In genomic region chr2:152933614-152934013, GRCm38 (mm10) we compare ENCODE assay signal across 8 mouse cellular contexts. TPM values are rescaled to one million over a fixed set of nuclear protein-coding genes. Genes with fewer than 3 reads are reported as not detected.
DNase-seq lines count a peak whose midpoint lies in the region; ATAC-seq and TF ChIP-seq lines count a peak whose summit lies in the region.

No protein-coding gene starts in this region.

- no peak overlapping the region for H3K4me2 ChIP-seq in heart, embryonic 12.5 days
- H3K4me2 ChIP-seq in kidney, embryonic 14.5 days (replicated peaks; ENCODE audit: low read depth, low read length): no peak overlapping the region
- H3K4me2 ChIP-seq in forebrain, embryonic 15.5 days (replicated peaks): no peak overlapping the region

- H3K79me2 ChIP-seq in heart, adult 2 months (replicated peaks; ENCODE audit: control insufficient read depth, insufficient read depth, low read length): no peaks in the 10 kb centered on the region

- intact Hi-C loops in heart, adult 2 months (cut with DNase I): loop anchor here (1.0 kb wide), 1 partner anchor 19 kb away; no protein-coding TSS in a partner anchor

- H3K27ac ChIP-seq in heart, adult 2 months: no peak overlapping the region
- H3K27ac ChIP-seq in heart, embryonic 12.5 days (ENCODE audit: poor library complexity, severe bottlenecking): no peak overlapping the region
- H3K27ac ChIP-seq in embryonic facial prominence, embryonic 10.5 days (replicated peaks): peak overlapping the region; percentile 10; the same call in 1 of the 2 replicates
- peak overlapping the region; percentile 32; the same call in 1 of the 2 replicates for H3K27ac ChIP-seq in kidney, embryonic 14.5 days (ENCODE audit: low read depth, low read length)
- H3K27ac ChIP-seq in forebrain, embryonic 15.5 days (replicated peaks): no peak overlapping the region

- H3K36me3 ChIP-seq in heart, adult 2 months (ENCODE audit: control insufficient read depth, insufficient read depth, low read length): no peaks in the 10 kb centered on the region
- no peaks in the 10 kb centered on the region for H3K36me3 ChIP-seq in heart, embryonic 12.5 days
- no peaks in the 10 kb centered on the region for H3K36me3 ChIP-seq in embryonic facial prominence, embryonic 10.5 days (replicated peaks)
- no peaks in the 10 kb centered on the region for H3K36me3 ChIP-seq in kidney, embryonic 14.5 days (ENCODE audit: control insufficient read depth, insufficient read depth, low read length)
- H3K36me3 ChIP-seq in forebrain, embryonic 15.5 days: no peaks in the 10 kb centered on the region

- peak; percentile 64; the same call in 1 of the 2 replicates for TF ChIP-seq EP300 in heart, adult 2 months (IDR thresholded peaks at IDR 0.05; ENCODE audit: insufficient read depth, low read depth, low read length)

- H3K9me3 ChIP-seq in heart, embryonic 12.5 days (replicated peaks): no peaks in the 10 kb centered on the region
- no peaks in the 10 kb centered on the region for H3K9me3 ChIP-seq in embryonic facial prominence, embryonic 10.5 days
- no peaks in the 10 kb centered on the region for H3K9me3 ChIP-seq in kidney, embryonic 14.5 days (ENCODE audit: control insufficient read depth, low read length)
- H3K9me3 ChIP-seq in forebrain, embryonic 15.5 days: no peaks in the 10 kb centered on the region

- H3K9ac ChIP-seq in heart, adult 2 months (ENCODE audit: low read depth, low read length): no peak overlapping the region
- no peak overlapping the region for H3K9ac ChIP-seq in heart, embryonic 12.5 days
- no peak overlapping the region for H3K9ac ChIP-seq in kidney, embryonic 14.5 days (ENCODE audit: low read depth, low read length)
- no peak overlapping the region for H3K9ac ChIP-seq in forebrain, embryonic 15.5 days (replicated peaks)

- peak; percentile 88 for TF ChIP-seq CTCF in heart, adult 2 months (IDR thresholded peaks at IDR 0.05)

- TF ChIP-seq POLR2A in heart, adult 2 months (IDR thresholded peaks at IDR 0.05; ENCODE audit: insufficient read depth, low read depth, low read length): no peak

- no peaks in the 10 kb centered on the region for H3K27me3 ChIP-seq in heart, adult 2 months (ENCODE audit: control insufficient read depth, insufficient read depth, low read length)
- peaks cover 49% of the 10 kb centered on the region for H3K27me3 ChIP-seq in heart, embryonic 12.5 days (replicated peaks)
- H3K27me3 ChIP-seq in embryonic facial prominence, embryonic 10.5 days (replicated peaks; ENCODE audit: low read depth, poor library complexity, severe bottlenecking): peaks cover 28% of the 10 kb centered on the region
- H3K27me3 ChIP-seq in kidney, embryonic 14.5 days (ENCODE audit: control insufficient read depth, insufficient read depth, low read length): no peaks in the 10 kb centered on the region
- peaks cover 3% of the 10 kb centered on the region; the same call in 1 of the 2 replicates for H3K27me3 ChIP-seq in forebrain, embryonic 15.5 days

- WGBS in heart, adult 2 months: 31% methylated on average over 5 of the region's 5 CpGs
- WGBS in heart, embryonic 12.5 days: 31% methylated on average over 5 of the region's 5 CpGs
- WGBS in embryonic facial prominence, embryonic 10.5 days: 22% methylated on average over 5 of the region's 5 CpGs
- WGBS in kidney, embryonic 14.5 days: 36% methylated on average over 5 of the region's 5 CpGs
- WGBS in forebrain, embryonic 15.5 days: 32% methylated on average over 5 of the region's 5 CpGs

- H3K4me1 ChIP-seq in heart, adult 2 months (ENCODE audit: control insufficient read depth, insufficient read depth, low read length): peaks cover 12% of the 10 kb centered on the region
- peaks cover 37% of the 10 kb centered on the region for H3K4me1 ChIP-seq in heart, embryonic 12.5 days (replicated peaks)
- peaks cover 53% of the 10 kb centered on the region for H3K4me1 ChIP-seq in embryonic facial prominence, embryonic 10.5 days
- peaks cover 28% of the 10 kb centered on the region for H3K4me1 ChIP-seq in kidney, embryonic 14.5 days (ENCODE audit: control insufficient read depth, insufficient read depth, low read length)
- no peaks in the 10 kb centered on the region for H3K4me1 ChIP-seq in forebrain, embryonic 15.5 days

- ATAC-seq in heart, embryonic 12.5 days (ENCODE audit: insufficient number of reproducible peaks, low FRiP score): no peak
- 0 out of 2 replicates have a peak, but pooled peaks have one; percentile 36 for ATAC-seq in kidney, embryonic 14.5 days (ENCODE audit: low FRiP score, low TSS enrichment)
- peak; percentile 88 for ATAC-seq in megakaryocyte, adult 5-6 weeks (ENCODE audit: poor library complexity, severe bottlenecking)
- no peak for ATAC-seq in forebrain, embryonic 15.5 days (replicated peaks)

- no peak overlapping the region for H3K4me3 ChIP-seq in heart, adult 2 months
- H3K4me3 ChIP-seq in heart, embryonic 12.5 days: no peak overlapping the region
- no peak overlapping the region for H3K4me3 ChIP-seq in embryonic facial prominence, embryonic 10.5 days
- H3K4me3 ChIP-seq in kidney, embryonic 14.5 days (ENCODE audit: low read length): no peak overlapping the region
- H3K4me3 ChIP-seq in forebrain, embryonic 15.5 days: no peak overlapping the region

- peak; percentile 70 to 79 for DNase-seq in heart, adult 2 months
- peak; percentile 61 for DNase-seq in A20 (ENCODE audit: low read depth, low spot score)
- DNase-seq in adrenal gland, adult 2 months: peak; percentile 75
- DNase-seq in embryonic facial prominence, embryonic 10.5 days (ENCODE audit: low spot score): peak; percentile 74

RNA-seq across cellular contexts. Expression of gene Foxs1, which starts 0.6 kb away (rescaled TPM):
- total RNA-seq in heart, adult 2 months (2021): 1 to 10 TPM; 1.7 to 3.5 TPM
- polyA plus RNA-seq in heart, adult 2 months (2012; rRNA removed): 9.0 and 10.5 TPM in 2 replicates
- 0.86 and 1.1 TPM in 2 replicates for polyA plus RNA-seq in heart, embryonic 12.5 days (2016; fragmentation: Nextera tagmentation; extraction: Ambion mirVana)
- total RNA-seq in adrenal gland, adult 2 months (2021): 1 to 10 TPM; 3.2 to 3.7 TPM
- polyA plus RNA-seq in adrenal gland, adult 2 months (2012; rRNA removed): 11.1 and 13.1 TPM in 2 replicates
- polyA plus RNA-seq in embryonic facial prominence, embryonic 10.5 days (2016; fragmentation: Nextera tagmentation; extraction: Ambion mirVana): 0.45 and 0.72 TPM in 2 replicates
- 4.4 and 4.8 TPM in 2 replicates for polyA plus RNA-seq in kidney, embryonic 14.5 days (2014; fragmentation: Nextera tagmentation; extraction: Ambion mirVana)
- not detected in 2 replicates for total RNA-seq in megakaryocyte, adult 5-6 weeks (2015)
- not detected in 2 replicates for total RNA-seq in megakaryocyte, adult 5-6 weeks (2017)
- polyA plus RNA-seq in forebrain, embryonic 15.5 days (2015; fragmentation: Nextera tagmentation; extraction: Ambion mirVana): 3.2 and 4.4 TPM in 2 replicates

RNA-seq across cellular contexts. Expression of gene Dusp15, which starts 17.9 kb away (rescaled TPM):
- total RNA-seq in heart, adult 2 months (2021): not detected
- 0.25 and 0.26 TPM in 2 replicates for polyA plus RNA-seq in heart, adult 2 months (2012; rRNA removed)
- 0.10 TPM in 1 of 2 replicates, not detected in the other for polyA plus RNA-seq in heart, embryonic 12.5 days (2016; fragmentation: Nextera tagmentation; extraction: Ambion mirVana)
- 1 to 10 TPM; 2.7 to 2.9 TPM for total RNA-seq in adrenal gland, adult 2 months (2021)
- polyA plus RNA-seq in adrenal gland, adult 2 months (2012; rRNA removed): 0.82 and 1.8 TPM in 2 replicates
- 0.34 and 0.95 TPM in 2 replicates for polyA plus RNA-seq in embryonic facial prominence, embryonic 10.5 days (2016; fragmentation: Nextera tagmentation; extraction: Ambion mirVana)
- 2.3 and 2.5 TPM in 2 replicates for polyA plus RNA-seq in kidney, embryonic 14.5 days (2014; fragmentation: Nextera tagmentation; extraction: Ambion mirVana)
- not detected in 2 replicates for total RNA-seq in megakaryocyte, adult 5-6 weeks (2015)
- total RNA-seq in megakaryocyte, adult 5-6 weeks (2017): not detected in 2 replicates
- polyA plus RNA-seq in forebrain, embryonic 15.5 days (2015; fragmentation: Nextera tagmentation; extraction: Ambion mirVana): 7.1 and 7.3 TPM in 2 replicates

RNA-seq across cellular contexts. Expression of gene Mylk2, which starts 22.5 kb away (rescaled TPM):
- under 1 TPM; 0.08 to 0.09 TPM for total RNA-seq in heart, adult 2 months (2021)
- polyA plus RNA-seq in heart, adult 2 months (2012; rRNA removed): 0.18 and 0.29 TPM in 2 replicates
- polyA plus RNA-seq in heart, embryonic 12.5 days (2016; fragmentation: Nextera tagmentation; extraction: Ambion mirVana): 0.05 and 0.12 TPM in 2 replicates
- total RNA-seq in adrenal gland, adult 2 months (2021): not detected
- polyA plus RNA-seq in adrenal gland, adult 2 months (2012; rRNA removed): not detected in 2 replicates
- polyA plus RNA-seq in embryonic facial prominence, embryonic 10.5 days (2016; fragmentation: Nextera tagmentation; extraction: Ambion mirVana): 0.05 TPM in 1 of 2 replicates, not detected in the other
- polyA plus RNA-seq in kidney, embryonic 14.5 days (2014; fragmentation: Nextera tagmentation; extraction: Ambion mirVana): 0.13 TPM in 1 of 2 replicates, not detected in the other
- total RNA-seq in megakaryocyte, adult 5-6 weeks (2015): not detected in 2 replicates
- total RNA-seq in megakaryocyte, adult 5-6 weeks (2017): not detected in 2 replicates
- not detected in 2 replicates for polyA plus RNA-seq in forebrain, embryonic 15.5 days (2015; fragmentation: Nextera tagmentation; extraction: Ambion mirVana)

RNA-seq across cellular contexts. Expression of gene Ttll9, which starts 28.7 kb away (rescaled TPM):
- total RNA-seq in heart, adult 2 months (2021): not detected
- polyA plus RNA-seq in heart, adult 2 months (2012; rRNA removed): 0.61 TPM in 1 of 2 replicates, not detected in the other
- polyA plus RNA-seq in heart, embryonic 12.5 days (2016; fragmentation: Nextera tagmentation; extraction: Ambion mirVana): 0.24 and 0.38 TPM in 2 replicates
- under 1 TPM; 0.40 to 0.90 TPM for total RNA-seq in adrenal gland, adult 2 months (2021)
- polyA plus RNA-seq in adrenal gland, adult 2 months (2012; rRNA removed): 0.06 and 0.33 TPM in 2 replicates
- 1.3 and 1.8 TPM in 2 replicates for polyA plus RNA-seq in embryonic facial prominence, embryonic 10.5 days (2016; fragmentation: Nextera tagmentation; extraction: Ambion mirVana)
- 1.1 and 1.2 TPM in 2 replicates for polyA plus RNA-seq in kidney, embryonic 14.5 days (2014; fragmentation: Nextera tagmentation; extraction: Ambion mirVana)
- total RNA-seq in megakaryocyte, adult 5-6 weeks (2015): 0.38 TPM in 1 of 2 replicates, not detected in the other
- total RNA-seq in megakaryocyte, adult 5-6 weeks (2017): 0.28 TPM in 1 of 2 replicates, not detected in the other
- polyA plus RNA-seq in forebrain, embryonic 15.5 days (2015; fragmentation: Nextera tagmentation; extraction: Ambion mirVana): 2.3 and 3.0 TPM in 2 replicates

Comparison
In these comparisons a context has a peak if more than half of its experiments do, and no peak if none do; other contexts are left out.
1. H3K27ac ChIP-seq: peak in embryonic facial prominence, embryonic 10.5 days (single experiment) and kidney, embryonic 14.5 days (single experiment); none in heart, adult 2 months (single experiment), heart, embryonic 12.5 days (single experiment) and forebrain, embryonic 15.5 days (single experiment).
2. ATAC-seq: peak in kidney, embryonic 14.5 days (single experiment) and megakaryocyte, adult 5-6 weeks (single experiment); none in heart, embryonic 12.5 days (single experiment) and forebrain, embryonic 15.5 days (single experiment).
3. Peak in every context shown above with its lines, with median percentiles within 50 percentile points of each other: DNase-seq.